In genomic region chr11:114283208-114283607, GRCm38 (mm10) we compare ENCODE assay signal across 8 mouse cellular contexts.
DNase-seq lines count a peak whose midpoint lies in the region; ATAC-seq lines count a peak whose summit lies in the region.

No protein-coding gene starts in this region.

- no peaks in the 10 kb centered on the region for H3K36me3 ChIP-seq in intestine, embryonic 16.5 days (ENCODE audit: control insufficient read depth, insufficient read depth, low read length)

- H3K9ac ChIP-seq in intestine, embryonic 16.5 days (ENCODE audit: low read depth, low read length), result no peak overlapping the region

- no peaks in the 10 kb centered on the region for H3K27me3 ChIP-seq in intestine, embryonic 16.5 days (replicated peaks; ENCODE audit: control insufficient read depth, insufficient read depth, low read length)

- WGBS in intestine, embryonic 16.5 days, result 43% methylated on average over 5 of the region's 5 CpGs

- ATAC-seq in intestine, embryonic 16.5 days, result no peak

- no peak overlapping the region for H3K27ac ChIP-seq in intestine, embryonic 16.5 days (ENCODE audit: low read length)

- H3K4me3 ChIP-seq in intestine, embryonic 16.5 days (ENCODE audit: low read length), result no peak overlapping the region

- H3K4me1 ChIP-seq in intestine, embryonic 16.5 days (ENCODE audit: control insufficient read depth, insufficient read depth, low read length), result no peaks in the 10 kb centered on the region

- H3K9me3 ChIP-seq in intestine, embryonic 16.5 days (ENCODE audit: control insufficient read depth, low read length), result no peaks in the 10 kb centered on the region

- DNase-seq in heart, adult 18-20 months, result peak; percentile 14 to 66
- no peak for DNase-seq in heart, adult 11 months
- DNase-seq in ovary, postnatal 10 days (ENCODE audit: low spot score), result peak; percentile 7
- no peak for DNase-seq in ovary, adult 18-20 months (ENCODE audit: low spot score)
- peak; percentile 61 to 77 for DNase-seq in cerebellum, postnatal 14 days
- DNase-seq in kidney, postnatal 4 days, result peak; percentile 71 to 72
- DNase-seq in skeletal muscle tissue, adult 2 months (ENCODE audit: low read depth, low spot score), result peak; percentile 13

- no peak overlapping the region for H3K4me2 ChIP-seq in intestine, embryonic 16.5 days (ENCODE audit: low read depth, low read length)

Comparison
In these comparisons a context has a peak if more than half of its experiments do, and no peak if none do; other contexts are left out.
1. DNase-seq: peak in heart, adult 18-20 months (2 of 2), ovary, postnatal 10 days (single experiment), cerebellum, postnatal 14 days (2 of 2), kidney, postnatal 4 days (2 of 2) and skeletal muscle tissue, adult 2 months (single experiment); none in heart, adult 11 months (single experiment) and ovary, adult 18-20 months (single experiment).